10 mouse cellular contexts compared by ENCODE assay signal in genomic region chr10:80050244-80050643, GRCm38 (mm10). TPM values are rescaled to one million over a fixed set of nuclear protein-coding genes. Genes with fewer than 3 reads are reported as not detected.
DNase-seq lines count a peak whose midpoint lies in the region; ATAC-seq and TF ChIP-seq lines count a peak whose summit lies in the region.
"Had no signal": no experiment of that assay in that cellular context is flagged by ENCODE, and none has a peak within 500 bp of the region (broad histone marks: within the 10 kb centered on the region; RNA-seq: fewer than 3 reads in every experiment).

No protein-coding gene starts in this region.

- 39% methylated on average over 6 of the region's 6 CpGs for WGBS in heart, embryonic 15.5 days
- 15% methylated on average over 6 of the region's 6 CpGs for WGBS in midbrain, embryonic 10.5 days
- WGBS in midbrain, postnatal 0 days, result 17% methylated on average over 6 of the region's 6 CpGs
- 29% methylated on average over 6 of the region's 6 CpGs for WGBS in embryonic facial prominence, embryonic 13.5 days
- 15% methylated on average over 6 of the region's 6 CpGs for WGBS in midbrain, embryonic 13.5 days

- H3K4me3 ChIP-seq in heart, embryonic 15.5 days, result no peak overlapping the region
- H3K4me3 ChIP-seq in midbrain, embryonic 10.5 days, result peak overlapping the region; percentile 17
- no peak overlapping the region for H3K4me3 ChIP-seq in midbrain, postnatal 0 days (ENCODE audit: low read depth, low read length)
- H3K4me3 ChIP-seq in embryonic facial prominence, embryonic 13.5 days, result no peak overlapping the region
- no peak overlapping the region for H3K4me3 ChIP-seq in midbrain, embryonic 13.5 days (replicated peaks)

- H3K4me1 ChIP-seq in heart, embryonic 15.5 days (replicated peaks), result peaks cover 48% of the 10 kb centered on the region
- peaks cover 86% of the 10 kb centered on the region for H3K4me1 ChIP-seq in midbrain, embryonic 10.5 days
- peaks cover 2% of the 10 kb centered on the region; the same call in 1 of the 2 replicates for H3K4me1 ChIP-seq in midbrain, postnatal 0 days (ENCODE audit: insufficient read depth, low read length)
- H3K4me1 ChIP-seq in embryonic facial prominence, embryonic 13.5 days, result peaks cover 45% of the 10 kb centered on the region
- H3K4me1 ChIP-seq in midbrain, embryonic 13.5 days (replicated peaks), result peaks cover 46% of the 10 kb centered on the region

- TF ChIP-seq CTCF in midbrain, postnatal 0 days (IDR thresholded peaks at IDR 0.05), result no peak

- DNase-seq in heart, adult 9 months (ENCODE audit: low spot score in 2 of 2), result no peak
- peak; percentile 31 for DNase-seq in midbrain, embryonic 10.5 days (ENCODE audit: low spot score)
- no peak for DNase-seq in midbrain, postnatal 0 days (ENCODE audit: low spot score)
- DNase-seq in layer of hippocampus, postnatal 10 days (ENCODE audit: low spot score in 2 of 2), result no peak
- no peak for DNase-seq in cerebellum, postnatal 36 days
- DNase-seq: adrenal gland, postnatal 36 days; cerebellum, postnatal 25 days had no signal

- H3K36me3 ChIP-seq in heart, embryonic 15.5 days, result no peaks in the 10 kb centered on the region
- peaks cover under 1% of the 10 kb centered on the region; the same call in 1 of the 2 replicates for H3K36me3 ChIP-seq in midbrain, embryonic 10.5 days
- no peaks in the 10 kb centered on the region for H3K36me3 ChIP-seq in midbrain, postnatal 0 days (ENCODE audit: insufficient read depth, low read length)
- peaks cover under 1% of the 10 kb centered on the region; the same call in 1 of the 2 replicates for H3K36me3 ChIP-seq in embryonic facial prominence, embryonic 13.5 days
- no peaks in the 10 kb centered on the region for H3K36me3 ChIP-seq in midbrain, embryonic 13.5 days

- no peak for ATAC-seq in heart, embryonic 15.5 days (replicated peaks; ENCODE audit: insufficient number of reproducible peaks, insufficient read depth, low FRiP score, low read depth)
- no peak for ATAC-seq in midbrain, postnatal 0 days (ENCODE audit: low FRiP score)
- no peak for ATAC-seq in embryonic facial prominence, embryonic 13.5 days (ENCODE audit: insufficient number of reproducible peaks, insufficient read depth, low FRiP score, low TSS enrichment, low read depth)
- no peak for ATAC-seq in midbrain, embryonic 13.5 days

- H3K9ac ChIP-seq in heart, embryonic 15.5 days, result no peak overlapping the region
- H3K9ac ChIP-seq in midbrain, postnatal 0 days (replicated peaks; ENCODE audit: low read length, poor library complexity, severe bottlenecking), result no peak overlapping the region
- H3K9ac ChIP-seq in embryonic facial prominence, embryonic 13.5 days, result no peak overlapping the region
- 0 out of 2 replicates have a peak overlapping the region, but pooled peaks have one; percentile 23 for H3K9ac ChIP-seq in midbrain, embryonic 13.5 days (replicated peaks)

- H3K4me2 ChIP-seq in heart, embryonic 15.5 days, result no peak overlapping the region
- no peak overlapping the region for H3K4me2 ChIP-seq in midbrain, postnatal 0 days (ENCODE audit: low read depth, low read length, poor library complexity, severe bottlenecking)
- no peak overlapping the region for H3K4me2 ChIP-seq in embryonic facial prominence, embryonic 13.5 days
- H3K4me2 ChIP-seq in midbrain, embryonic 13.5 days (replicated peaks), result no peak overlapping the region

- H3K9me3 ChIP-seq in heart, embryonic 15.5 days (replicated peaks), result no peaks in the 10 kb centered on the region
- no peaks in the 10 kb centered on the region for H3K9me3 ChIP-seq in midbrain, embryonic 10.5 days (replicated peaks)
- no peaks in the 10 kb centered on the region for H3K9me3 ChIP-seq in midbrain, postnatal 0 days (ENCODE audit: low read length)
- no peaks in the 10 kb centered on the region for H3K9me3 ChIP-seq in embryonic facial prominence, embryonic 13.5 days
- H3K9me3 ChIP-seq in midbrain, embryonic 13.5 days, result no peaks in the 10 kb centered on the region

- no peaks in the 10 kb centered on the region for H3K27me3 ChIP-seq in heart, embryonic 15.5 days
- no peaks in the 10 kb centered on the region for H3K27me3 ChIP-seq in midbrain, embryonic 10.5 days (ENCODE audit: low read depth, poor library complexity, severe bottlenecking)
- no peaks in the 10 kb centered on the region for H3K27me3 ChIP-seq in midbrain, postnatal 0 days (ENCODE audit: insufficient read depth, low read length)
- H3K27me3 ChIP-seq in embryonic facial prominence, embryonic 13.5 days, result no peaks in the 10 kb centered on the region
- no peaks in the 10 kb centered on the region for H3K27me3 ChIP-seq in midbrain, embryonic 13.5 days

- peak overlapping the region; percentile 83 for H3K27ac ChIP-seq in heart, embryonic 15.5 days
- peak overlapping the region; percentile 98 for H3K27ac ChIP-seq in midbrain, embryonic 10.5 days (replicated peaks)
- no peak overlapping the region for H3K27ac ChIP-seq in midbrain, postnatal 0 days (ENCODE audit: low read depth, low read length)
- 0 out of 2 replicates have a peak overlapping the region, but pooled peaks have one; percentile 28 for H3K27ac ChIP-seq in embryonic facial prominence, embryonic 13.5 days
- H3K27ac ChIP-seq in midbrain, embryonic 13.5 days, result no peak overlapping the region; the same call in 1 of the 2 replicates

RNA-seq across cellular contexts. Expression of gene Gpx4, which starts 3.3 kb away (rescaled TPM):
- polyA plus RNA-seq in heart, embryonic 15.5 days (2015; fragmentation: Nextera tagmentation; extraction: Ambion mirVana), result 628 and 658 TPM in 2 replicates
- 702 and 747 TPM in 2 replicates for polyA plus RNA-seq in midbrain, embryonic 10.5 days (2016; fragmentation: Nextera tagmentation; extraction: Ambion mirVana)
- 350 TPM in 2 replicates for total RNA-seq in midbrain, postnatal 0 days (2014; rRNA removed)
- polyA plus RNA-seq in midbrain, postnatal 0 days (2015; fragmentation: Nextera tagmentation; extraction: Ambion mirVana), result 635 and 741 TPM in 2 replicates
- polyA plus RNA-seq in embryonic facial prominence, embryonic 13.5 days (2015; fragmentation: Nextera tagmentation; extraction: Ambion mirVana), result 445 and 488 TPM in 2 replicates
- 498 and 532 TPM in 2 replicates for polyA plus RNA-seq in midbrain, embryonic 13.5 days (2015; fragmentation: Nextera tagmentation; extraction: Ambion mirVana)
- 100 to 1,000 TPM; 408 to 448 TPM for total RNA-seq in layer of hippocampus, postnatal 10 days (2021)

RNA-seq across cellular contexts. Expression of gene Polr2e, which starts 10.6 kb away (rescaled TPM):
- polyA plus RNA-seq in heart, embryonic 15.5 days (2015; fragmentation: Nextera tagmentation; extraction: Ambion mirVana), result 115 and 136 TPM in 2 replicates
- 233 and 276 TPM in 2 replicates for polyA plus RNA-seq in midbrain, embryonic 10.5 days (2016; fragmentation: Nextera tagmentation; extraction: Ambion mirVana)
- 66.4 and 76.0 TPM in 2 replicates for total RNA-seq in midbrain, postnatal 0 days (2014; rRNA removed)
- polyA plus RNA-seq in midbrain, postnatal 0 days (2015; fragmentation: Nextera tagmentation; extraction: Ambion mirVana), result 126 and 135 TPM in 2 replicates
- 247 and 265 TPM in 2 replicates for polyA plus RNA-seq in embryonic facial prominence, embryonic 13.5 days (2015; fragmentation: Nextera tagmentation; extraction: Ambion mirVana)
- polyA plus RNA-seq in midbrain, embryonic 13.5 days (2015; fragmentation: Nextera tagmentation; extraction: Ambion mirVana), result 159 and 174 TPM in 2 replicates
- total RNA-seq in layer of hippocampus, postnatal 10 days (2021), result 10 to 100 TPM; 66.9 to 76.7 TPM

RNA-seq across cellular contexts. Expression of gene Arhgap45, which starts 33.8 kb away (rescaled TPM):
- polyA plus RNA-seq in heart, embryonic 15.5 days (2015; fragmentation: Nextera tagmentation; extraction: Ambion mirVana), result 4.7 and 14.4 TPM in 2 replicates
- polyA plus RNA-seq in midbrain, embryonic 10.5 days (2016; fragmentation: Nextera tagmentation; extraction: Ambion mirVana), result 7.9 and 8.0 TPM in 2 replicates
- 1.7 and 2.4 TPM in 2 replicates for total RNA-seq in midbrain, postnatal 0 days (2014; rRNA removed)
- polyA plus RNA-seq in midbrain, postnatal 0 days (2015; fragmentation: Nextera tagmentation; extraction: Ambion mirVana), result 1.2 and 1.6 TPM in 2 replicates
- polyA plus RNA-seq in embryonic facial prominence, embryonic 13.5 days (2015; fragmentation: Nextera tagmentation; extraction: Ambion mirVana), result 3.9 and 4.6 TPM in 2 replicates
- 1.5 and 1.6 TPM in 2 replicates for polyA plus RNA-seq in midbrain, embryonic 13.5 days (2015; fragmentation: Nextera tagmentation; extraction: Ambion mirVana)
- total RNA-seq in layer of hippocampus, postnatal 10 days (2021), result 1 to 10 TPM; 3.3 to 3.8 TPM

RNA-seq across cellular contexts. Expression of gene Abca7, which starts 54.0 kb away (rescaled TPM):
- polyA plus RNA-seq in heart, embryonic 15.5 days (2015; fragmentation: Nextera tagmentation; extraction: Ambion mirVana), result 2.1 and 3.9 TPM in 2 replicates
- 3.2 and 4.8 TPM in 2 replicates for polyA plus RNA-seq in midbrain, embryonic 10.5 days (2016; fragmentation: Nextera tagmentation; extraction: Ambion mirVana)
- 9.3 TPM in 2 replicates for total RNA-seq in midbrain, postnatal 0 days (2014; rRNA removed)
- 1.7 and 1.9 TPM in 2 replicates for polyA plus RNA-seq in midbrain, postnatal 0 days (2015; fragmentation: Nextera tagmentation; extraction: Ambion mirVana)
- polyA plus RNA-seq in embryonic facial prominence, embryonic 13.5 days (2015; fragmentation: Nextera tagmentation; extraction: Ambion mirVana), result 2.2 and 2.6 TPM in 2 replicates
- polyA plus RNA-seq in midbrain, embryonic 13.5 days (2015; fragmentation: Nextera tagmentation; extraction: Ambion mirVana), result 5.4 and 5.8 TPM in 2 replicates
- 10 to 100 TPM in 1 of 2 experiments, 1 to 10 TPM in 1; 9.3 to 10.3 TPM for total RNA-seq in layer of hippocampus, postnatal 10 days (2021)

RNA-seq across cellular contexts. Expression of gene Sbno2, which starts 55.1 kb away (rescaled TPM):
- polyA plus RNA-seq in heart, embryonic 15.5 days (2015; fragmentation: Nextera tagmentation; extraction: Ambion mirVana), result 8.3 and 13.9 TPM in 2 replicates
- polyA plus RNA-seq in midbrain, embryonic 10.5 days (2016; fragmentation: Nextera tagmentation; extraction: Ambion mirVana), result 15.0 and 15.2 TPM in 2 replicates
- 24.3 TPM in 2 replicates for total RNA-seq in midbrain, postnatal 0 days (2014; rRNA removed)
- 7.6 TPM in 2 replicates for polyA plus RNA-seq in midbrain, postnatal 0 days (2015; fragmentation: Nextera tagmentation; extraction: Ambion mirVana)
- polyA plus RNA-seq in embryonic facial prominence, embryonic 13.5 days (2015; fragmentation: Nextera tagmentation; extraction: Ambion mirVana), result 15.8 and 16.1 TPM in 2 replicates
- polyA plus RNA-seq in midbrain, embryonic 13.5 days (2015; fragmentation: Nextera tagmentation; extraction: Ambion mirVana), result 13.4 and 15.3 TPM in 2 replicates
- total RNA-seq in layer of hippocampus, postnatal 10 days (2021), result 10 to 100 TPM; 19.7 to 23.9 TPM

Comparison
In these comparisons a context has a peak if more than half of its experiments do, and no peak if none do; other contexts are left out.
1. H3K27ac ChIP-seq: peak in heart, embryonic 15.5 days (single experiment), midbrain, embryonic 10.5 days (single experiment) and embryonic facial prominence, embryonic 13.5 days (single experiment); none in midbrain, postnatal 0 days (single experiment) and midbrain, embryonic 13.5 days (single experiment).